Mouse (Mus musculus) monocyte, adult 2 months (primary cell): ENCODE results near the gene Gpx7.
A peak's percentile ranks its signal among the peaks of the same experiment; 100 is the strongest.
"Not testable (repeated sequence)": the region's sequence is repeated elsewhere in the genome, so short reads cannot be mapped to it uniquely, and the experiment has no call there.

Source experiments
- DNase-seq, 2 experiments: peaks; one replicate each; pipeline ENCODE4 v3.0.0; 2022; ENCODE audit warnings: low spot score in 2 of 2, low read depth in 1 of 2

The Gpx7 gene

GRCm38 (mm10) chr4:108391124-108391523, 15.6 kb downstream of the Gpx7 start:
- no peak for DNase-seq

- DNase-seq, result no peak
These were observed 18.0 kb downstream of the Gpx7 start for GRCm38 (mm10) chr4:108388741-108389140.

- no peak for DNase-seq
These were observed 19.0 kb downstream of the Gpx7 start for GRCm38 (mm10) chr4:108387681-108388253.

GRCm38 (mm10) chr4:108387106-108387505, 19.7 kb downstream of the Gpx7 start:
- no peak for DNase-seq

- DNase-seq, result no peak
These were observed 20.7 kb downstream of the Gpx7 start for GRCm38 (mm10) chr4:108386087-108386486.

- DNase-seq, result no peak
These were observed 23.5 kb downstream of the Gpx7 start, which contains the start of gene Shisal2a for GRCm38 (mm10) chr4:108383183-108383714. TSS of gene Shisal2a (minus strand) at chr4:108383349.

- no peak for DNase-seq
These were observed 26.6 kb downstream of the Gpx7 start for GRCm38 (mm10) chr4:108380146-108380545.

- DNase-seq, result no peak
These were observed 27.3 kb downstream of the Gpx7 start for GRCm38 (mm10) chr4:108379476-108379875.

GRCm38 (mm10) chr4:108372166-108372565, 34.6 kb downstream of the Gpx7 start:
- DNase-seq, result no peak

GRCm38 (mm10) chr4:108371421-108371820, 35.3 kb downstream of the Gpx7 start:
- DNase-seq, result no peak

DNA sequence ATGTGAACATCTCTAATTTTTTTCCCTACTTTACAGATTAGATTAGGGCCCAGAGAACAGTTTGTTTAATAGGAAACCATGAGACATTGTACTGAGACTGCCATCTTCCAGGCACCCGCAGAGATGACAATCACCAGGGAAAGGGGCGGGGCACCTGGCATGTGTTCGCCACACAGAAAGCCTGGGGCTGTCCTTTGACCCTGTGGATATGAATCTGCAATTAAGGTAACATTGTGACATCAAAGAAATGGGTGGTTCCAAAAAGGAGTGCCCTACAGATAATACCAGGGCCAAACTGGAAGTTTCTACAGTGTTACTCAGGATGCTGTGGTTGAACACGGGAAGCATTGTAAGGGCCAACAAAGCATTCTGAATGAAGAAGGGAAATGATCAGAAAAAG, 36.4 kb downstream of the Gpx7 start:
- no peak for DNase-seq

GRCm38 (mm10) chr4:108369254-108369653, 37.5 kb downstream of the Gpx7 start:
- DNase-seq, result peak; percentile 34 to 35

GRCm38 (mm10) chr4:108364111-108364476, 42.7 kb downstream of the Gpx7 start:
- no peak for DNase-seq

DNA sequence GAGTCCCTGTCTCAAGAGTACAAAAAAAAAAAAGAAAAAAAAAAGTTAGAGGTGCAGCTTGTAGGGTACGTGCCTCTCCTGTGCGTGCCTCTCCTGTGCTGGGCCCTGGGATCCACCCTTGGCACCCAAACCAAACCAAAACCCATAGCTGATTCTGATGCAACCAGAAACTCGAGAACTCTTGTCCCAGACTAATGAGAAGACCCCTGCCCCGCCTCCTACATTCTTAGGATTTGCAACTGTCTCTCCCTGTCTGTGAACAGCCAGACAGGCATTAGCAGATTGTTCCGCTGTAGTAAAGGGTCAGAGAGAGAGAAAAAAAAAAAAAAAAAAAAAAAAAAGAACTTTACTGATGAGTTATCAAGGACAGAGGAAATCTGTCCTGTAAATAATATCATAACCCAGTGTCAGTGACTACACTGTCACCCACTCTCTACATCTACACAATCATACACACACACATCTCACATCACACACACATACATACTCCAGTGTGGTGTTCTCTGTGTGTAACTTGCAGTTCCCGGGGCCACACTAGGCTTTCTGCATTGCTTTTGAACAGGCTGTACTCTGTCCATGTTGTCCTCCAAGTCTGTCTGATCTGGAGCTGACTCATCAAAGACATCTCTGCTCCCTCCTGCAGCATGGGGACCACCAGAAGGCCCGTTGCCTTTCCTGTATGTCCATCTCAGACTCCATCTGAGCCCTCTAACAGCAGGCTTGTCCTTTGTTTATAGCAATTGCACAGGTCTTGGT, 43.2 kb downstream of the Gpx7 start:
- no peak for DNase-seq

GRCm38 (mm10) chr4:108362321-108363261, 44.2 kb downstream of the Gpx7 start:
- no peak for DNase-seq

DNA sequence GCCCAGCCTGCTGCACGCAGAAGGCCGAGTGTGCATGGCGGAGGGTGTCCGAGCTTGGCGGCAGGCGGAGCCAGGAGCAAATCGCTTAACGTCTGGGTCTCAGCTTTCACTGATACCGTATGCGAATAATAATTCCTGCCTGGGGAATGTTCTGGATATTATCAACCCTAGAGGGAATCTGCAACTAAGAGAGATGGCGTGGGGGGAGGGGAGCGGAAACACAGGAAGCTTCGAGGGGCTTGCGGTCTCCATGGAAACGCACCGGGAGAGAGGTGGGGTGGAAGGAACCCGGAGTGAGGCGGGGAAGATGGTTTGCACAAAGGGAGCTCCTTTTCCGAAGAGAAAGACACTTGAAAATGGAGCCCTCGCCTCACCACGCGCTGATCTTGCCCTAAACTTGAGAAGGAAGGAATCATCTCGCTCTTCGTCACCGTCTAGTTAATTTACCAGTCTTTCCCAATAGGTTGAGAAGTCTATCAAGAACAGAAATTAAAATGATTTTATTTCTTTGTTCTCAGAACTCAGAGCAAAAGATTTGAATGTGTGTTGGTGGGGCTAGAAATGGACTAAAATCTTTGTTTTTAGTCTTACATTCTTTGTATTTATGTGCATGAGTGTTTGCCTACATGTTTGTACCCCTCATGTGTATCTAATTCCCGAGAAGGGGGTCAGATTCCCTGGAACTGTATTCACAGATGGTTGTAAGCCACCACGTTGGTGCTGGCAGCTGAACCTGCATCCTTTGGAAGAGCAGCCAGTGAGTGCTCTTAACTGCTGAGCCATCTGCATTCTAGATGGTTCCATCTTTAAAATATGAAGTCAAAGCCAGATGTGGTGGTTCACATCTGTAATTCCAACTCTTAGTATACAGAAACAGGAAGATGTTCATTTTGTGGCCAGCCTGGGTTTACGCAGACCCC, 46.4 kb downstream of the Gpx7 start:
- DNase-seq, result no peak

GRCm38 (mm10) chr4:108358498-108358897, 48.3 kb downstream of the Gpx7 start:
- DNase-seq, result no peak

DNA sequence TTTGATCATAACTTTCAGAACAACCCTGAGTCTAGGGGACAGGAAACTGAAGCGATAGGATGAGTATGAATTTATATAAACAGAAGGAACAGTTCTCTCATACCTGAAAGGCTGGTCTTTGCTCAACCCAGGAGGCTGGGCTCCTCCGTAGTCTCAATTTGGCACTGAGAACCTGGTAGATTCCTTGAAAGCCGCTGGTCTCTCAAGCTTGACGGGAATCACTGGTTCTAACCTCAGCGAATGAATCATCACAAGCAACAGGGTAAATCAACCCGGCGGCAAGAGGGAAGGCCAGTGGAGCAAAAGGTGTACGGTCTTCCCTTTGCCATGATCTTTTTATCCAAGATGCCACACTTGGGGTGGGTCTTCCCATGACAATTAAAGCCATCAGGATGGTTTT, 49.3 kb downstream of the Gpx7 start:
- no peak for DNase-seq

DNA sequence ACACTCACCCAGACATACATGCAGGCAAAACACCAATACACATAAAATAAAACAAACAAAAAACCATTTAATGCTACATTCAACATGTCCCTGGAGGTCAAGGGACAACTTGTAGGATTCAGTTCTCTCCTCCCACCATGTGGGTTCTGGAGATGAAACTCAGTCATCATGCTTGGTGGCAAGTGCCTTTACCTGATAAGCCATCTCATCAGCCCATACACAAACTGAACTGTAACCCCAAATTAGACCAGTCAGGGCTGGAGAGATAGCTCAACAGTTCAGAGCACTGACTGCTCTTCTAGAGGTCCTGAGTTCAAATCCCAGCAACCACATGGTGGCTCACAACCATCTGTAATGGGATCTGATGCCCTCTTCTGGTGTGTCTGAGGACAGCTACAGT, 53.2 kb downstream of the Gpx7 start:
- DNase-seq, result not testable (repeated sequence)

GRCm38 (mm10) chr4:108350819-108351218, 55.9 kb downstream of the Gpx7 start:
- DNase-seq, result no peak
